Mouse (Mus musculus) liver, embryonic 16.5 days (tissue): Measurements from ENCODE around the gene Per2. TPM values are rescaled to one million over a fixed set of nuclear protein-coding genes. Genes with fewer than 3 reads are reported as not detected.

ENCODE experiments used
- ATAC-seq: fragments of 200-750 bp; cut with Nextera tagmentation; 2 replicates; pipeline ENCODE4 v1.8.0; 2017; ENCODE audit warnings: low read depth, mild to moderate bottlenecking, moderate number of reproducible peaks, moderate library complexity
- H3K27ac ChIP-seq: fragments of 300-500 bp; sonication (generic); 2 replicates; pipeline ENCODE4 v1.5.1; 2014; ENCODE audit warnings: mild to moderate bottlenecking, low read length
- H3K27me3 ChIP-seq: fragments of 300-500 bp; sonication (generic); 2 replicates; pipeline ENCODE4 v1.6.1; 2014; ENCODE audit warnings: low read depth, low read length, mixed read lengths; ENCODE audit not compliant: control insufficient read depth, insufficient read depth
- H3K36me3 ChIP-seq: fragments of 300-500 bp; sonication (generic); 2 replicates; pipeline ENCODE4 v1.6.1; 2014; ENCODE audit warnings: mild to moderate bottlenecking; ENCODE audit not compliant: control insufficient read depth, insufficient read depth
- H3K4me1 ChIP-seq: fragments of 300-500 bp; sonication (generic); 2 replicates; pipeline ENCODE4 v1.6.1; 2014; ENCODE audit warnings: low read depth, low read length, mixed read lengths; ENCODE audit not compliant: control insufficient read depth
- H3K4me2 ChIP-seq: fragments of 300-500 bp; sonication (generic); 2 replicates; pipeline ENCODE4 v1.6.1; 2014; ENCODE audit warnings: low read depth, low read length, mixed read lengths
- H3K4me3 ChIP-seq: fragments of 300-500 bp; sonication (generic); 2 replicates; pipeline ENCODE4 v1.5.1; 2014; ENCODE audit warnings: low read depth, mild to moderate bottlenecking, low read length
- H3K9ac ChIP-seq: fragments of 300-500 bp; sonication (generic); 2 replicates; pipeline ENCODE4 v1.6.1; 2014; ENCODE audit warnings: low read depth, low read length
- H3K9me3 ChIP-seq: fragments of 300-500 bp; sonication (generic); replicated peaks from 2 replicates; pipeline ENCODE4 v1.6.1; 2016; ENCODE audit warnings: low read length; ENCODE audit not compliant: control insufficient read depth
- WGBS: fragments of 180-500 bp; shearing (Covaris S2); extraction: QIAGEN DNeasy Blood & Tissue Kit; methylation state at CpG from one replicate; pipeline ENCODE4 v1.1.7; 2014; ENCODE audit not compliant: insufficient replicate concordance; 5-methylcytosine and 5-hydroxymethylcytosine counted together
- polyA plus RNA-seq: library from polyadenylated mRNA; unstranded; fragments of >200 nt; fragmentation: Nextera tagmentation; extraction: Ambion mirVana; gene quantifications from 2 replicates; pipeline ENCODE4 v1.2.1, GENCODE M21; 2015

Gene Per2
- polyA plus RNA-seq, 1 experiment from 2014 or later, result 4.1 TPM

DNA sequence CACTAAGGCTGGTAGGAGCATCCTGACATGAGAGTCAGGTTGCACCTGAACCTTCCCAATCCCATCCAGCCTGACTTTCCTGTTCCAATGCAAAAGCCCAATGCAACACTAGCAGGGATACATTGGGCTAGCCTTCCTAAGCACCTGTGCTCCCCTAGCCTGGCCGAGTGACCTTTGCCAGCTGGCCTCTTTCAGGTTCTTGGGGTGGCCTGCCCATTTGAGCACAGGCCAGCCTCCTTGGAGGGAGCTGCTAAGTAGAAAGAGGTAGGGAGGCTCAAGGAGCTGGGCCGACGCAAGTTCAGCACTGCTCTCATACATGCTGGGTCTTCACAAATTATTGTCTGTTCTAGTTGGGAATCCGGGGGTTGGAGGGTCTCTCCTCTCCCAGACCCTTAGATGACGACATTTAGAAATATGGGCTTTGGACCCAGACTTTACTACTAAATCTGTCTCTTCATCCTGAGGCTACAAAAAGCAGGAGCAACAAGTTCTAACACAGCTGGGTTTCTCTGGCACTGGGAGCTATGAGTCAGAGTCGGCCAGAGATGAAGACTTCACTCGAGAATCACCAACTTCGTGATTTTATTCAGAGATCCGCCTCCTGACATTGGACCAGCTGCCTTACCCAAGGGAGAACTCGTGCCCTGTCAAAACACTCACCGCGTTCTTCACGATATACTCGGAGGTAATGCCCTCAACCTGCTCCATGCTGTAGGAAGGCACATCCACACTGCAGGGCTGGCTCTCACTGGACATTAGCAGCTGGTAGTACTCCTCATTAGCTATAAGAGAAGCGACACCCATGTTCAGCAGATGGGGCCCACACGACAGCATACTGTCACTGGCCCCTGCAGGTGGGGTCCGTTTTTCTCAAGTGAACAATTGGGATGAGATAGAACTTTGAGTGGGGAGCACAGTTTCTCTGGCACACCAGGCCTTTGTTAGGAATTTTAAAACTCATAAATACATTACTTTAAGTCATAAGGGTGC lies 14.0 kb downstream of the Per2 start:
- H3K36me3 ChIP-seq, result peaks cover 17% of the 10 kb centered on the region
- ATAC-seq, result no peak
- H3K4me1 ChIP-seq, result peaks cover 4% of the 10 kb centered on the region

DNA sequence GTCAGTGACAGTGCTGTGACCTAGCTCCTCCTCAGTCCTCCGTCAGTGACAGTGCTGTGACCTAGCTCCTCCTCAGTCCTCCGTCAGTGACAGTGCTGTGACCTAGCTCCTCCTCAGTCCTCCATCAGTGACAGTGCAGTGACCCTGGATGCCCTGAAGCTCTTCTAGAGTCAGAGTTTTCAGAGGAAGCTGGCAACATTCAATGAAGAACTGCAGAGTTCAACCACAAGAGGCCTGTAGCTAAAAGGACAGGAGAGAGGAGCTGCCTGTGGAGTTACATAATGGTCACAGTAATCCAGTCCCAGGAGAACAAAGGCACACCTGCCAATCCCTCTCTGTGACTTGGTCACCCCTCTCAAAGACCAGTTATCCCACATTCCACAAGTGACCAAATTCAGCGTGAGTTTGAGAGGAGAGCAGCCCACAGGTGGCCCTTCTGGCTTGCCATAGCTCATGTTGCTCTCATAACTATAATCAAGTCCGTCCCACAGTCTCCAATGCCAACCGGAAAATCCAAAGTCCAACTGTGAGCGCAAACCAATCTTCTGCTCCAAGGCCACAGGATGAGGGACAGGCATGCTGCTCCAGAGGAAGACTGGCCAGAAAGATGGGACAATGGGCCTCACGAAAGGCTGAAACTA lies 16.7 kb downstream of the Per2 start:
- Histone ChIP-seq H3K27ac (no peak overlapping the region), H3K9ac (no peak overlapping the region), H3K4me3 (no peak overlapping the region), H3K4me1 (no peaks in the 10 kb centered on the region; the same call in 1 of the 2 replicates), H3K9me3 (peaks cover 3% of the 10 kb centered on the region), H3K4me2 (no peak overlapping the region), H3K36me3 (peaks cover 3% of the 10 kb centered on the region), H3K27me3 (no peaks in the 10 kb centered on the region)
- no peak for ATAC-seq
- WGBS, result 68% methylated on average over 6 of the region's 7 CpGs

More for the DNA sequence above, 14.0 kb downstream of the Per2 start:
- no peak overlapping the region for H3K9ac ChIP-seq
- H3K27me3 ChIP-seq, result no peaks in the 10 kb centered on the region
- H3K4me3 ChIP-seq, result no peak overlapping the region
- 72% methylated on average over 17 of the region's 17 CpGs for WGBS
- no peak overlapping the region for H3K4me2 ChIP-seq
- peaks cover 5% of the 10 kb centered on the region for H3K9me3 ChIP-seq
- H3K27ac ChIP-seq, result peak overlapping the region; percentile 79

DNA sequence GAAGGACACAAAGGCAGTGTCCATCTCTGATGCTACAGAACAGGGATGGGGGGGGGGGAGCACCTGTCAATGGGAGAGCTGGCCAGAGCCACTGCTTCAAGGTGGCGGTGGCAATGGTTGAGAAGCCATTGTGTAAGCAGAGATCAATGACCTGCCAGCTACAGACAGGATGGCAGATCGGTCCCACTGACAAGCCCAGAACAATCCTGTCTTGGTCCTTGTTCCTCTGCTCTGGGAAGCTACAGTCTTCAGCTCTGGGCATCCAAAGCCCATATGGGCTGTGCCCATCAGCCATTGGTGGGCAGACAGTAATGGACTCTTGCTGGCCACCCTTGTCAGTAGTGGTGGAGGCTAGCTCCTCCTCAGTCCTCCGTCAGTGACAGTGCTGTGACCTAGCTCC lies 17.3 kb downstream of the Per2 start:
- H3K27ac ChIP-seq, result no peak overlapping the region
- no peaks in the 10 kb centered on the region for H3K36me3 ChIP-seq
- H3K4me1 ChIP-seq, result no peaks in the 10 kb centered on the region; the same call in 1 of the 2 replicates
- 76% methylated on average over 3 of the region's 3 CpGs for whole genome bisulfite sequencing
- no peak overlapping the region for H3K4me2 ChIP-seq
- no peak for ATAC-seq
- no peaks in the 10 kb centered on the region for H3K9me3 ChIP-seq
- H3K27me3 ChIP-seq, result no peaks in the 10 kb centered on the region
- H3K4me3 ChIP-seq, result no peak overlapping the region
- H3K9ac ChIP-seq, result no peak overlapping the region

DNA sequence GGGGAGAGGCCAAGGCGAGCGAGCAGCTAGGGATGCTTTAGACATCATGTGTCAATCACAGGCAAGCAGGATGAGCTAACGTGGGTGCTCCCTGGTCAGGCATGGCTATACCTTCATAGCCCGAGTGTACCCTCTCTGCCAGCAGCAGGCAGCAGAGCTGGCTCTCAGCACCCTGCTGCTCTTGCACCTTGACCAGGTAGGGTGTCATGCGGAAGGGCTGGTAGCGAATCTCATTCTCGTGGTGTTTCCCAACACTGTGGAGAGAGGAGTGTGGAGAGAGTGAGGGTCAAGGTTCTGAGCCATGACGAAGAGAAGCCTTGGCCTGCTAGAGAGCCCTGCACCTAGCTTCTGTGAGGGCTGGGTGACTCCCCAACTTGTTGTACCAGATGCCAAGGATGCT lies 19.3 kb downstream of the Per2 start:
- no peaks in the 10 kb centered on the region for H3K9me3 ChIP-seq
- no peak overlapping the region for H3K9ac ChIP-seq
- H3K4me3 ChIP-seq, result no peak overlapping the region
- peak; percentile 32 for ATAC-seq
- no peaks in the 10 kb centered on the region for H3K36me3 ChIP-seq
- H3K27me3 ChIP-seq, result no peaks in the 10 kb centered on the region
- no peak overlapping the region for H3K27ac ChIP-seq
- WGBS, result 63% methylated on average over 8 of the region's 8 CpGs
- no peak overlapping the region for H3K4me2 ChIP-seq
- H3K4me1 ChIP-seq, result no peaks in the 10 kb centered on the region; the same call in 1 of the 2 replicates

DNA sequence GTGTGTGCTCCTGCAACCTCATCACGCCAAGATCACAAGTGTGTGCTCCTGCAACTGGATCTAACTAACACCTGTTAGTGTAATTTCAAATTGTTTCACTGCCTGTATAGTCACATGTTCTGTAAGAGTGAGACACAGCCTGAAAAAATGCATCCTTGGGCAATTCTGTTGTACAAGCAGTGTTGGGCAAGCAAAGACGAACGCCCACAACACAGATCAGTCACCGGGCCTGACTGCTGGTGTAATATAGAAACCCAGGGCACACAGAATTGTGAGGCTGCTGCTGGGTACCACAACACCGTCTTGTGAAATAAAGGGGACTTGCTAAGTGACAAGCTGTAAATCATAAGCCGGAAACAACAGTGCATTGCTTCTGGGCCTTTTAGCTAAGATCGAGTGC lies 21.6 kb downstream of the Per2 start:
- Histone ChIP-seq H3K4me2 (no peak overlapping the region), H3K36me3 (no peaks in the 10 kb centered on the region; the same call in 1 of the 2 replicates), H3K9ac (no peak overlapping the region), H3K27ac (no peak overlapping the region), H3K9me3 (no peaks in the 10 kb centered on the region), H3K4me3 (no peak overlapping the region), H3K27me3 (no peaks in the 10 kb centered on the region), H3K4me1 (no peaks in the 10 kb centered on the region; the same call in 1 of the 2 replicates)
- peak; percentile 38 for ATAC-seq
- WGBS, result 68% methylated on average over 7 of the region's 7 CpGs

DNA sequence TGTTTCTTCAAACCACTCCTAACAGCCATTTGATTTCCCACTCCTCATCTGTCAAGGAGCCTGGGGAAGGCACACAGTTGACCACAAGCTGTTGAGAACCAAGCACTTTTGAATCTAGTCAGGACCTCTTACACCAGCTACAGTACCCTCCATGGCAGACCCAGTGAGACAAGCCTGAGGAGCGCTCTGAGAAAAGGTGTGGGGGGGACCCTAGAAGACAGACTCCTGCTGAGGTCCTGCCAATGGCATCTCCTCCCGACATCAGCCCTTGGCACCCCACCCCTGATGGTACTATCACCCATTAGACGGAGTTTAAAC lies 22.1 kb downstream of the Per2 start:
- H3K27ac ChIP-seq, result peak overlapping the region; percentile 33
- no peak overlapping the region for H3K4me3 ChIP-seq
- H3K9me3 ChIP-seq, result no peaks in the 10 kb centered on the region
- no peak for ATAC-seq
- no peaks in the 10 kb centered on the region; the same call in 1 of the 2 replicates for H3K36me3 ChIP-seq
- no peaks in the 10 kb centered on the region; the same call in 1 of the 2 replicates for H3K4me1 ChIP-seq
- no peak overlapping the region for H3K4me2 ChIP-seq
- H3K27me3 ChIP-seq, result no peaks in the 10 kb centered on the region
- 81% methylated on average over 3 of the region's 3 CpGs for WGBS
- H3K9ac ChIP-seq, result no peak overlapping the region

DNA sequence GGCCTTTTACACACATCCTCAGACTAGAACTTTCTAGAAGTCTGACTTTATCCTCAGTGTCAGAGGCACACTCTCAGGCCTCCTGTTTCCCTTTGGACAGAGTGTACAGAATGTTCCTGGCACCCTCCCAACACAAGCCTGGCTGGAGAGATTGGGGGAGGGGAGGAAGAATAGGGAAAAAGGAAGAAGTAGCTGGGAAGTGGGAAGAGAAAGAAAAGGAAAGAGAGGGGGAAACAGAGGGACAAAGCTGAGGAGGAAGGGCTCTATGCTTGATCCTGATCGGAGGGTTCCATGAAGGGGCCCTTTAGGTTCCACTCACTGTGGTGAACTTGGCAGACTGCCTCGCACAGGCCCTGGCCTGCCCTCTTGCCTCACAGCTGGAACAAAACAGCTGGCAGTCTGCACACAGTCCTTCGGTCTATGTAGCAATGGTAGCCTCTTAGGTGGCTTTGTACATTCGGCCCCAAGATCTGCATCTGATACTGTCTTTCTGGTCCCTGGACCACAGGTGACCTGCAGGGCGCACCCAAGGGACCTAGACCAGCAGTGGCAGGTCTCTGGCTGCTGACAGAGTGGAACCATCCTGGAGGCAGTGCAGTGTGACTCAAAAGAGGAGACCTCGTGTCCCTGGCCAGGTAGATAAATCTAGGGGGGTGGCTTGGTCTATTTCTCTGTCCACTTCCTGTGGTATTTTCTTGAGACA lies 22.6 kb downstream of the Per2 start:
- Histone ChIP-seq H3K4me3 (no peak overlapping the region), H3K9ac (no peak overlapping the region), H3K36me3 (no peaks in the 10 kb centered on the region; the same call in 1 of the 2 replicates), H3K4me1 (no peaks in the 10 kb centered on the region; the same call in 1 of the 2 replicates), H3K27ac (peak overlapping the region; percentile 33), H3K9me3 (no peaks in the 10 kb centered on the region), H3K27me3 (no peaks in the 10 kb centered on the region), H3K4me2 (no peak overlapping the region)
- WGBS, result 55% methylated on average over 6 of the region's 6 CpGs
- ATAC-seq, result peak; percentile 77

DNA sequence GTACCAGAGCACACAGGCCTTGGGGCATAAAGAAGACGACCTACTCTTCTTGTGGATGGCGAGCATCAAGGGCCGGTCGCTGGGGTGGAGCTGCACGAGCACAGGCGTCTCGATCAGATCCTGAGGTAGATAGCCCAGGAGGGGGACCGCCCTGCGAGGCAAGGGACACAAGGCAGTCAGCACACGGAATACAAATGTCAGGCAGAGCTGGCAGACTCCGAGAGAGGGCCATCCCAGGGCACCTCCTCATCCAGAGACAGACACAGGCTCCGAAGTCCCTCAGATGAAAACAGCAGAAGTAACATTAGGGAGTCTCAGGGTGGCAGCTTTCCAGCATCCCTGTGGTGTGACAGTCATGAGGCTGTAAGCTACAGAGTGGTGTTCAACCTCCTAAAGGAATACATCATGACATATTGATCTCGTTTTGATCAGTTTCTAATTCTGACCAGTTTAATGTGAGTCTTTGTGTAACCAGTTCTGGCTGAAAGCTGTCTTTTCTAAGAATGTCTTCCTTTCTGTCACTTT lies 23.5 kb downstream of the Per2 start:
- no peaks in the 10 kb centered on the region; the same call in 1 of the 2 replicates for H3K36me3 ChIP-seq
- no peak overlapping the region for H3K4me2 ChIP-seq
- no peaks in the 10 kb centered on the region; the same call in 1 of the 2 replicates for H3K4me1 ChIP-seq
- WGBS, result 67% methylated on average over 13 of the region's 13 CpGs
- H3K9me3 ChIP-seq, result no peaks in the 10 kb centered on the region
- H3K9ac ChIP-seq, result no peak overlapping the region
- no peaks in the 10 kb centered on the region for H3K27me3 ChIP-seq
- no peak for ATAC-seq
- no peak overlapping the region; the same call in 1 of the 2 replicates for H3K27ac ChIP-seq
- no peak overlapping the region for H3K4me3 ChIP-seq
